Mouse (Mus musculus): ENCODE data around the gene Ccdc36. TPM values are rescaled to one million over a fixed set of nuclear protein-coding genes. Genes with fewer than 3 reads are reported as not detected.

Gene Ccdc36
- polyA plus RNA-seq, 1 experiment from 2014 or later: 1.5 TPM

DNA sequence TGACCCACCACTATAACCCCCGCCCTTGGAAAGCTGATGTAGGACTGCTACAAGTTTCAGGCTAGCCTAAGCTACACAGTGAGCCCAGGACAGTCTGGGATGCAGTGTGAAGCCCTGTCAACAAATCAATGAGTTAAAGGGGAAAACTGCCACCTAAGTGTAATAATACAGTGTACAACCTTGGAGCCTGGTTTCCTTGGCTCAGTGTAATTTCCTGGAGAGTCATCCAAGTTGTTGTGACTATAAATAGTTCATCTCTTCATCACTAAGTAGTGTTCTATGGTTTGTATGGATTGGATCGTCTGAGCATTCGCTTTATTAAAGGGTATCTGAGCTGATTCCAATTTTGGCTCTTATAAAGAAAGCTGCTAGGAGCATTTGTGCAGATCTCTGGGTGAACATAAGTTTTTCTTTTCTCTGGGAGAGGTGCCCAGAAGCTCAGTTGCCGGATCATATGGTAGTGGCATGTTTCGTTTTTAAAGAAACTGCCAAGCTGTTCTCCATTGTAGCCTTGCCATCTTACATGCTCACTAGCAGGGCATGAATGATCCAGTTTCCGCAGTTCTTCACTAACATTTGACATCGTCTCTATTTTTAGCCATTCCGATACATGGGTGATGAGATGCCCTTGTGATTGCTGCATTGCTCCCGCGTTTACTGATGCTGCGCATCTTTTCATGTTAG is 13.1 kb upstream of the Ccdc36 start:
- no peak overlapping the region for H3K27ac ChIP-seq
- no peak overlapping the region for H3K4me2 ChIP-seq (replicated peaks)
- H3K4me3 ChIP-seq (replicated peaks): no peak overlapping the region
- WGBS: 82% methylated on average over 11 of the region's 11 CpGs
- H3K36me3 ChIP-seq: no peaks in the 10 kb centered on the region
- ATAC-seq: no peak
- H3K9ac ChIP-seq: no peak overlapping the region
- H3K9me3 ChIP-seq: no peaks in the 10 kb centered on the region
- no peaks in the 10 kb centered on the region for H3K4me1 ChIP-seq (replicated peaks)
- H3K27me3 ChIP-seq (replicated peaks): no peaks in the 10 kb centered on the region

GRCm38 (mm10) chr9:108440485-108440884 is 12.2 kb upstream of the Ccdc36 start:
- H3K4me3 ChIP-seq (replicated peaks): no peak overlapping the region
- WGBS: 67% methylated on average over 5 of the region's 5 CpGs
- no peaks in the 10 kb centered on the region for H3K36me3 ChIP-seq
- H3K27me3 ChIP-seq (replicated peaks): no peaks in the 10 kb centered on the region
- H3K4me2 ChIP-seq (replicated peaks): no peak overlapping the region
- no peak for ATAC-seq
- no peaks in the 10 kb centered on the region for H3K9me3 ChIP-seq
- H3K9ac ChIP-seq: no peak overlapping the region
- H3K27ac ChIP-seq: no peak overlapping the region
- no peaks in the 10 kb centered on the region for H3K4me1 ChIP-seq (replicated peaks)

DNA sequence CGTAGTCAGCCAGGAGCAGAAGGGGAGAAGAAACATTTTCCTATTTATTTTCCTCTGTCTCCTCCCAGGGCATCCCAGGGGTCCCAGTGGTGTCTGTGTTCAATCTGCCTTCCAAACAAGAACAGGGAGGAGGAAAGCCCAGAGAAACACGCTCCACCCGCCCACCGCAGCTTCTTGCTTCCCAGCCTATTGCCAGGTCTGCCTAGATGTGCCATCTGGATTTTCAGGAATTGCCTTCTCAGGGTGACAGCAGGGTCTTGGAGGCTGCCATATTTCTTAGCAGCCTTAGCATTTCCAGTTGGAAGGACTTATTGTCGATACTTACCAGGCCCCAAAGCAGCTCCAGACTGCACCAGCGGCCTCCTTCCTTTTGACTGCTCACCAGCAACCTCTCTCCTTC is 10.9 kb upstream of the Ccdc36 start:
- Histone ChIP-seq H3K4me2 (replicated peaks) (no peak overlapping the region), H3K36me3 (no peaks in the 10 kb centered on the region), H3K27me3 (replicated peaks) (no peaks in the 10 kb centered on the region), H3K4me1 (replicated peaks) (no peaks in the 10 kb centered on the region), H3K9ac (no peak overlapping the region), H3K4me3 (replicated peaks) (no peak overlapping the region), H3K9me3 (no peaks in the 10 kb centered on the region), H3K27ac (no peak overlapping the region)
- WGBS: 74% methylated on average over 6 of the region's 6 CpGs
- no peak for ATAC-seq

GRCm38 (mm10) chr9:108436182-108436581 is 7.9 kb upstream of the Ccdc36 start, which contains the start of gene BC048562:
BC048562 (plus strand) TSS chr9:108436482.
- Histone ChIP-seq H3K4me1 (replicated peaks) (0 out of 2 replicates have a peak, but pooled peaks cover 4% of the 10 kb centered on the region), H3K4me2 (replicated peaks) (no peak within 1 kb of the TSS), H3K27ac (no peak within 1 kb of the TSS), H3K9ac (no peak within 1 kb of the TSS), H3K4me3 (replicated peaks) (no peak within 1 kb of the TSS), H3K9me3 (no peaks in the 10 kb centered on the region), H3K36me3 (no peaks in the 10 kb centered on the region), H3K27me3 (replicated peaks) (no peaks in the 10 kb centered on the region)
- WGBS: 79% methylated on average over 3 of the region's 3 CpGs
- ATAC-seq: no peak

GRCm38 (mm10) chr9:108431431-108432067 is 3.3 kb upstream of the Ccdc36 start:
- peak; percentile 59; the same call in 1 of the 2 replicates for ATAC-seq
- H3K9me3 ChIP-seq: no peaks in the 10 kb centered on the region
- peak overlapping the region; percentile 27 for H3K4me3 ChIP-seq (replicated peaks)
- WGBS: 43% methylated on average over 32 of the region's 32 CpGs
- H3K4me1 ChIP-seq (replicated peaks): 0 out of 2 replicates have a peak, but pooled peaks cover 4% of the 10 kb centered on the region
- H3K27ac ChIP-seq: no peak overlapping the region
- no peaks in the 10 kb centered on the region for H3K27me3 ChIP-seq (replicated peaks)
- peak overlapping the region; percentile 61 for H3K4me2 ChIP-seq (replicated peaks)
- peak overlapping the region; percentile 32; the same call in 1 of the 2 replicates for H3K9ac ChIP-seq
- no peaks in the 10 kb centered on the region for H3K36me3 ChIP-seq

DNA sequence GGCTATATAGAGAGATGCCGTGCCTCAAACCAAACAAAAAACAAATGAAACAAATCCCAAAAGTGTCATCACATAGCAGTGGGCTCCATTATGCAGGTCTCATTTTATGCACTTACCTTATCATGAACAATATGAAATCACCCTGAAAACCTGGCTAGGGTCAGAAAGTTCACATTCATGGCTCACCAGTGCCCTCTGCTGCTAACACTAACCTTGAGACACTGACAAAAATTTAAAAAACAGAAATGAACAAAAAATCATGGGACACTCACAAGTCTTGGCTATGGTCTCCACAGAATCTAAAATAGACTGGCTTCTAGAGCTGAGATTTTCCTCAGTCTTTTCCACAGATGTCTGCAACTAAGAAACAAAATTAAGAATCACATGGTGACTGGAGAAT is 16.1 kb downstream of the Ccdc36 start:
- 83% methylated on average over 1 of the region's 1 CpGs for WGBS
- Histone ChIP-seq H3K36me3 (no peaks in the 10 kb centered on the region), H3K4me2 (replicated peaks) (no peak overlapping the region), H3K9me3 (no peaks in the 10 kb centered on the region), H3K4me1 (replicated peaks) (no peaks in the 10 kb centered on the region), H3K27ac (no peak overlapping the region), H3K27me3 (replicated peaks) (no peaks in the 10 kb centered on the region), H3K9ac (no peak overlapping the region), H3K4me3 (replicated peaks) (no peak overlapping the region)
- ATAC-seq: no peak

- no peak overlapping the region for H3K4me2 ChIP-seq (replicated peaks)
- no peaks in the 10 kb centered on the region for H3K36me3 ChIP-seq
- no peak overlapping the region for H3K27ac ChIP-seq
- no peaks in the 10 kb centered on the region for H3K4me1 ChIP-seq (replicated peaks)
- no peak overlapping the region for H3K9ac ChIP-seq
- 81% methylated on average over 9 of the region's 9 CpGs for WGBS
- H3K4me3 ChIP-seq (replicated peaks): no peak overlapping the region
- H3K27me3 ChIP-seq (replicated peaks): no peaks in the 10 kb centered on the region
- no peaks in the 10 kb centered on the region for H3K9me3 ChIP-seq
- no peak for ATAC-seq
These were observed 16.8 kb downstream of the Ccdc36 start for GRCm38 (mm10) chr9:108411381-108411942.

- Histone ChIP-seq H3K4me3 (replicated peaks) (no peak overlapping the region), H3K4me1 (replicated peaks) (no peaks in the 10 kb centered on the region), H3K27me3 (replicated peaks) (no peaks in the 10 kb centered on the region), H3K36me3 (no peaks in the 10 kb centered on the region), H3K4me2 (replicated peaks) (no peak overlapping the region), H3K9me3 (no peaks in the 10 kb centered on the region), H3K9ac (no peak overlapping the region), H3K27ac (no peak overlapping the region)
- ATAC-seq: no peak
- 87% methylated on average over 4 of the region's 4 CpGs for WGBS
These were observed 18.7 kb downstream of the Ccdc36 start for GRCm38 (mm10) chr9:108409535-108409934.

DNA sequence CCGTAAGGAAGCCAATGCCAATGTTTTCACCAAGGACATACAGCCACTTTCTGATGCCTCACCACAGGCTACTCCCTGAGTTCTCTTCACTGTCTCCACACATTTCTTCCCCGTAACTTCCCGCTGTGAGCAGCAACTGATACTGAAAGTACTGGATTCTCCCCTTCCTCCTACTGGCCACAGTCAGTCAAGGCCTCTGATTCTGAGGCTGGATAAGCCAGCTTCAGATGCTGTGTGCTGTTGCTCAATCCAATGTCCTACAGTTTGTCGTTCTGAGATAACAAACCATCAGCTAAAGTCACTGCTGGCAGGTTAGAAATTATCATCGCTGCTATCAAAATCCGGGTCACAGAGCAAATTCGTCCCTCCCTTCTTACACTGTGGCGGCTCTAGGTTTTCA is 23.8 kb downstream of the Ccdc36 start:
- WGBS: 70% methylated on average over 8 of the region's 8 CpGs
- ATAC-seq: no peak

DNA sequence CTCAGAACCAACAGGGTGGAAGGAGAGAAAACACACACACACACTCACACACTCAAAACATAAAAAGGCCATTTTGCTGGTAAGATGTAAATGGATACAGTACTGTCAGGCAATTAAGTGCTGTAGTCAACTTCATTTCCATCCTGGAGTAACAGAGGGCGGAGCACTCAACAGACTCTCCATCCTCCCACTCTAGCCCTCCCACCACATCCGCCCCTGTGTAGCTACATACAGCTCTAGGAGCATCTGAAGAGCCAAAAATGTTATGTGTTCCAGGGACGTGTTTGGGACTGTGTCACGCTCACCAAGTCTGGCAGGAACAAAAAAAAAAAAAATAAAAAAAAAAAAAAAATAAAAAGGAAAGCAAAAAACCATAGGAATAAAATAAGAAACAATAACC is 25.2 kb downstream of the Ccdc36 start:
- no peaks in the 10 kb centered on the region for H3K27me3 ChIP-seq (replicated peaks)
- no peak overlapping the region for H3K4me2 ChIP-seq (replicated peaks)
- ATAC-seq: no peak
- H3K27ac ChIP-seq: peak overlapping the region; percentile 28; the same call in 1 of the 2 replicates
- 68% methylated on average over 4 of the region's 4 CpGs for WGBS
- no peaks in the 10 kb centered on the region for H3K36me3 ChIP-seq
- no peak overlapping the region for H3K4me3 ChIP-seq (replicated peaks)
- no peaks in the 10 kb centered on the region for H3K4me1 ChIP-seq (replicated peaks)
- H3K9me3 ChIP-seq: no peaks in the 10 kb centered on the region
- H3K9ac ChIP-seq: no peak overlapping the region

More for the DNA sequence above, 23.8 kb downstream of the Ccdc36 start:
- Histone ChIP-seq H3K27me3 (replicated peaks) (no peaks in the 10 kb centered on the region), H3K9ac (no peak overlapping the region), H3K36me3 (no peaks in the 10 kb centered on the region), H3K27ac (no peak overlapping the region), H3K4me1 (replicated peaks) (no peaks in the 10 kb centered on the region), H3K4me3 (replicated peaks) (no peak overlapping the region), H3K9me3 (no peaks in the 10 kb centered on the region), H3K4me2 (replicated peaks) (no peak overlapping the region)

DNA sequence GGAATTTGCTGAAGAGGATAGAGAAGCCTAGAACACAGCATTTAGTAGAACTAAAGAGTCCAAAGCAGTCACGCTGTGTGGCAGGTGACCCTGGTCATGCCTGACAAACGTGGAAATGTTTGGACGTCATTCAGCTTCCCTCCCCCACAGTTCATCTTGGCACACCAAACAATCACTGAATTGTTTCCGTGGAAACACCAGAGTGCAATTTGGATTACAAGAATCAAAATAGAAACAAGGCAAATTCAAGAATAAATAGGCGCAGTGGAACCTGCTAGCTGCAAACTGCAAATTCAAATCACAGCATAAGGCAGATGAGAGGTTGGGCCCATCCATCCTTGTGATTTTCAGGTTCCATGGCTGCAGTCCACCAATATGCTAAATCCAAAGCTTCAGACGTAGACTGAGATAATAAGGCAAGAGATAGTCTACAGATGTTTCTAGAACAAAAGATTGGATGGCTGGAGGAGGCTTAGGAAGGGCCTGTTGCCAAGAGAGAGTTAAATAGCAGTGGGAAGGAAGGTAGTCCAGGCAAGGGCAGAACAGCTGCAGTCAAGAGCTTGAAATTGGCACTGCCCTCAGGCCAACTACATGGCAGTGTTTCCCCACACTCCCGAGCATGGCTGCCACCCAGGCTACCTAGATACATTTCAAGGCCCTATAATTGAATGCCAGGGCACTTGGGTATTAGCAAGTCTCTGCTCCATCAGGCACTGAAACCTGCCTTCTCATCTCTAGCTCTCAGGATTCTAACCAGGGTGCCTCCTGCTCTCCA is 26.9 kb downstream of the Ccdc36 start:
- Histone ChIP-seq H3K9me3 (no peaks in the 10 kb centered on the region), H3K4me1 (replicated peaks) (no peaks in the 10 kb centered on the region), H3K4me3 (replicated peaks) (no peak overlapping the region), H3K27me3 (replicated peaks) (no peaks in the 10 kb centered on the region), H3K36me3 (no peaks in the 10 kb centered on the region), H3K27ac (peak overlapping the region; percentile 58; the same call in 1 of the 2 replicates), H3K9ac (no peak overlapping the region), H3K4me2 (replicated peaks) (no peak overlapping the region)
- ATAC-seq: no peak
- WGBS: 77% methylated on average over 7 of the region's 7 CpGs

DNA sequence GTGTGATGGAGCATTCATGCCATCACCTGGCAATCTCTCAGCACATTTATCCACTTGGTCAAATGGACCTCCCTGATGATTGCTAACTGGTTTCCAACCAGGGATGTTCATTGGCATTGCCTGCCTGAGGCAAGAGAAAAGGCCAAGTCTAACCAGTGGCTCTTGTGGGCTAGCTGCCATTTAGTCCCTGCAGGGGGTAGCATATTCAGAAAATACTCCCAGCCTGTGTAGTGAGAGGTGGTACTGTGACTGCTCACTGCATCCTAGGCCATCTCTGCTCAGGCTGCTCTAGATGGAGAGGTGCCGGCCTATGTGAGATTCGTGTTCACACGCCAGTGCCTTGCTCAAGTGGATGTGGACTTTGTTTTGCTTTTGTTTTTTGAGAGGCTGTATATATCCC is 30.0 kb downstream of the Ccdc36 start:
- 86% methylated on average over 3 of the region's 3 CpGs for WGBS
- no peak overlapping the region for H3K4me2 ChIP-seq (replicated peaks)
- H3K27me3 ChIP-seq (replicated peaks): no peaks in the 10 kb centered on the region
- H3K27ac ChIP-seq: no peak overlapping the region
- H3K36me3 ChIP-seq: peaks cover 1% of the 10 kb centered on the region; the same call in 1 of the 2 replicates
- H3K9ac ChIP-seq: no peak overlapping the region
- ATAC-seq: no peak
- no peak overlapping the region for H3K4me3 ChIP-seq (replicated peaks)
- no peaks in the 10 kb centered on the region for H3K9me3 ChIP-seq
- H3K4me1 ChIP-seq (replicated peaks): no peaks in the 10 kb centered on the region

All from intestine, embryonic 15.5 days (tissue).